Mouse (Mus musculus): ENCODE measurements around the gene Ccng2.

DNA sequence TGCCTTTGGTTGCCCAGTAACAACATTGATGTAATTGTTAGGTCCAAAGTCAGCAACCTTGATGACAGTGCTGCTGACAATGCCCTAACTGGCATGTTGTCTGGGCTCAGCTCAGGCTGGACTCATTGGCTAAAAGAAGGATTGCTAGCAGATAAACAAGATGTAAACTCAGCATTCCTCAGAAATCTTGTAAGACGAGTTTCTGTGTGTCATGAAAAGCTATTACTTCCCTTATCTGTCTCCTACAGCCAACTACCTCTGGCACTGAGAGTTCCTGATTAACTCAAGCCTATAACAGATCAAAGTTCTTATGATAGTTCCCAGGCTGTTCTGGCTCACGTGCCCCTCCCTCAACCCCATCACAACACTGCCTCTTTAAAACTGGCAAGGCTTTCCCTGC is 23.2 kb downstream of the Ccng2 start:
- TF ChIP-seq CTCF (IDR thresholded peaks at IDR 0.05; ENCODE audit: low read depth) (no peak), EP300 (IDR thresholded peaks at IDR 0.05; ENCODE audit: low read depth) (peak; percentile 81)

Measured in liver, embryonic 14.5 days (tissue).